10 mouse cellular contexts compared by ENCODE assay signal in genomic region chr16:90298426-90299300, GRCm38 (mm10). TPM values are rescaled to one million over a fixed set of nuclear protein-coding genes. Genes with fewer than 3 reads are reported as not detected.
A peak's percentile ranks its signal among the peaks of the same experiment; 100 is the strongest.
DNase-seq lines count a peak whose midpoint lies in the region; ATAC-seq and TF ChIP-seq lines count a peak whose summit lies in the region.
"Had no signal": no experiment of that assay in that cellular context is flagged by ENCODE, and none has a peak within 500 bp of the region (broad histone marks: within the 10 kb centered on the region; RNA-seq: fewer than 3 reads in every experiment).

No protein-coding gene starts in this region.

- no peak overlapping the region for H3K9ac ChIP-seq in neural tube, embryonic 11.5 days (ENCODE audit: low read length)
- H3K9ac ChIP-seq in hindbrain, postnatal 0 days (replicated peaks; ENCODE audit: low read length), result no peak overlapping the region
- H3K9ac ChIP-seq in stomach, embryonic 16.5 days (ENCODE audit: low read length), result no peak overlapping the region; the same call in 1 of the 2 replicates
- H3K9ac ChIP-seq: liver, embryonic 15.5 days had no signal

- no peak for ATAC-seq in neural tube, embryonic 11.5 days (ENCODE audit: insufficient read depth, low FRiP score, low TSS enrichment)
- ATAC-seq in hindbrain, postnatal 0 days, result no peak
- ATAC-seq in stomach, embryonic 16.5 days (ENCODE audit: insufficient read depth, low FRiP score), result no peak

- H3K4me1 ChIP-seq in heart, embryonic 10.5 days, result peaks cover 12% of the 10 kb centered on the region; the same call in 1 of the 2 replicates
- no peaks in the 10 kb centered on the region for H3K4me1 ChIP-seq in neural tube, embryonic 11.5 days (ENCODE audit: control insufficient read depth, insufficient read depth, low read length)
- H3K4me1 ChIP-seq in hindbrain, postnatal 0 days (ENCODE audit: insufficient read depth, low read length), result no peaks in the 10 kb centered on the region
- no peaks in the 10 kb centered on the region for H3K4me1 ChIP-seq in stomach, embryonic 16.5 days (ENCODE audit: control insufficient read depth, insufficient read depth, low read length)
- H3K4me1 ChIP-seq: liver, embryonic 15.5 days had no signal

- intact Hi-C loops in heart, postnatal 14 days (cut with DNase I), result no loop called here

- TF ChIP-seq CTCF in hindbrain, postnatal 0 days (IDR thresholded peaks at IDR 0.05; ENCODE audit: low read depth), result no peak
- TF ChIP-seq CTCF in layer of hippocampus, adult 2 months (conservative IDR thresholded peaks at IDR 0.05), result no peak

- H3K9me3 ChIP-seq in heart, embryonic 10.5 days, result no peaks in the 10 kb centered on the region
- no peaks in the 10 kb centered on the region for H3K9me3 ChIP-seq in neural tube, embryonic 11.5 days (ENCODE audit: control insufficient read depth, low read length)
- 0 out of 2 replicates have a peak, but pooled peaks cover 2% of the 10 kb centered on the region for H3K9me3 ChIP-seq in hindbrain, postnatal 0 days (ENCODE audit: low read length)
- H3K9me3 ChIP-seq in stomach, embryonic 16.5 days (replicated peaks; ENCODE audit: control insufficient read depth, low read length), result no peaks in the 10 kb centered on the region
- H3K9me3 ChIP-seq: liver, embryonic 15.5 days had no signal

- H3K4me3 ChIP-seq in heart, embryonic 10.5 days, result peak overlapping the region; percentile 23; the same call in 1 of the 2 replicates
- no peak overlapping the region for H3K4me3 ChIP-seq in neural tube, embryonic 11.5 days (ENCODE audit: low read depth, low read length)
- H3K4me3 ChIP-seq in hindbrain, postnatal 0 days (ENCODE audit: low read length), result no peak overlapping the region
- H3K4me3 ChIP-seq in stomach, embryonic 16.5 days (replicated peaks; ENCODE audit: low read length), result no peak overlapping the region; the same call in 1 of the 2 replicates
- H3K4me3 ChIP-seq in layer of hippocampus, adult 2 months, result no peak overlapping the region
- H3K4me3 ChIP-seq: liver, embryonic 15.5 days had no signal

- H3K27ac ChIP-seq in heart, embryonic 10.5 days, result no peak overlapping the region
- H3K27ac ChIP-seq in neural tube, embryonic 11.5 days (ENCODE audit: low read depth, low read length), result no peak overlapping the region
- no peak overlapping the region for H3K27ac ChIP-seq in hindbrain, postnatal 0 days
- H3K27ac ChIP-seq in stomach, embryonic 16.5 days (ENCODE audit: low read length), result no peak overlapping the region
- no peak overlapping the region for H3K27ac ChIP-seq in layer of hippocampus, adult 2 months
- H3K27ac ChIP-seq: liver, embryonic 15.5 days had no signal

- WGBS in heart, embryonic 10.5 days, result 19% methylated on average over 21 of the region's 21 CpGs
- WGBS in neural tube, embryonic 11.5 days, result 12% methylated on average over 21 of the region's 21 CpGs
- WGBS in hindbrain, postnatal 0 days, result 14% methylated on average over 21 of the region's 21 CpGs
- WGBS in stomach, embryonic 16.5 days, result 15% methylated on average over 21 of the region's 21 CpGs

- 0 out of 2 replicates have a peak, but pooled peaks cover 17% of the 10 kb centered on the region for H3K27me3 ChIP-seq in heart, embryonic 10.5 days (ENCODE audit: insufficient read depth, poor library complexity, severe bottlenecking)
- no peaks in the 10 kb centered on the region for H3K27me3 ChIP-seq in neural tube, embryonic 11.5 days (ENCODE audit: control insufficient read depth, insufficient read depth, low read length)
- no peaks in the 10 kb centered on the region for H3K27me3 ChIP-seq in hindbrain, postnatal 0 days (ENCODE audit: insufficient read depth, low read length)
- peaks cover 10% of the 10 kb centered on the region for H3K27me3 ChIP-seq in stomach, embryonic 16.5 days (ENCODE audit: control insufficient read depth, insufficient read depth, low read length)

- no peaks in the 10 kb centered on the region for H3K36me3 ChIP-seq in heart, embryonic 10.5 days
- H3K36me3 ChIP-seq in neural tube, embryonic 11.5 days (ENCODE audit: control insufficient read depth, insufficient read depth, low read length), result no peaks in the 10 kb centered on the region
- no peaks in the 10 kb centered on the region for H3K36me3 ChIP-seq in hindbrain, postnatal 0 days (ENCODE audit: insufficient read depth, low read length)
- no peaks in the 10 kb centered on the region for H3K36me3 ChIP-seq in stomach, embryonic 16.5 days (ENCODE audit: control insufficient read depth, insufficient read depth, low read length)
- H3K36me3 ChIP-seq: liver, embryonic 15.5 days had no signal

- no peak overlapping the region for H3K4me2 ChIP-seq in neural tube, embryonic 11.5 days (ENCODE audit: low read depth)
- peak overlapping the region; percentile 29 for H3K4me2 ChIP-seq in hindbrain, postnatal 0 days (ENCODE audit: low read depth, low read length)
- peak overlapping the region; percentile 19 for H3K4me2 ChIP-seq in stomach, embryonic 16.5 days (ENCODE audit: low read depth, low read length)
- H3K4me2 ChIP-seq: liver, embryonic 15.5 days had no signal

- DNase-seq in heart, embryonic 10.5 days (ENCODE audit: low spot score), result no peak
- DNase-seq in heart, postnatal 14 days, result no peak
- DNase-seq in neural tube, embryonic 11.5 days (ENCODE audit: low spot score), result peak; percentile 14
- no peak for DNase-seq in neural tube, embryonic 10.5 days (ENCODE audit: extremely low spot score, low spot score)
- DNase-seq in hindbrain, postnatal 0 days (ENCODE audit: low spot score), result no peak
- DNase-seq in layer of hippocampus, adult 2 months (ENCODE audit: low spot score in 2 of 2), result no peak
- no peak for DNase-seq in spleen, postnatal 4 days (ENCODE audit: low spot score in 2 of 2)
- DNase-seq: cerebellum, adult 9-11 months had no signal

RNA-seq across cellular contexts. Expression of gene Scaf4, which starts 14.4 kb away (rescaled TPM):
- 22.1 and 30.4 TPM in 2 replicates for polyA plus RNA-seq in heart, embryonic 10.5 days (2016; fragmentation: Nextera tagmentation; extraction: Ambion mirVana)
- total RNA-seq in heart, postnatal 14 days (2021), result 10 to 100 TPM; 26.9 to 28.3 TPM
- 30.5 and 37.0 TPM in 2 replicates for polyA plus RNA-seq in neural tube, embryonic 11.5 days (2014; fragmentation: Nextera tagmentation; extraction: Ambion mirVana)
- 15.4 and 16.8 TPM in 2 replicates for total RNA-seq in hindbrain, postnatal 0 days (2014; rRNA removed)
- 16.0 and 16.8 TPM in 2 replicates for polyA plus RNA-seq in hindbrain, postnatal 0 days (2015; fragmentation: Nextera tagmentation; extraction: Ambion mirVana)
- polyA plus RNA-seq in stomach, embryonic 16.5 days (2015; fragmentation: Nextera tagmentation; extraction: Ambion mirVana), result 12.8 and 15.1 TPM in 2 replicates
- 10 to 100 TPM; 53.8 to 59.4 TPM for total RNA-seq in layer of hippocampus, adult 2 months (2021)
